In genomic region chr13:34609711-34610110, GRCm38 (mm10) we compare ENCODE assay signal across 13 mouse cellular contexts. TPM values are rescaled to one million over a fixed set of nuclear protein-coding genes. Genes with fewer than 3 reads are reported as not detected.
"Had no signal": no experiment of that assay in that cellular context is flagged by ENCODE, and none has a peak within 500 bp of the region (broad histone marks: within the 10 kb centered on the region; RNA-seq: fewer than 3 reads in every experiment).

No protein-coding gene starts in this region.

- ATAC-seq: liver, postnatal 0 days; midbrain, embryonic 13.5 days had no signal

- H3K9me3 ChIP-seq: limb, embryonic 15.5 days; liver, embryonic 13.5 days; lung, embryonic 15.5 days; midbrain, embryonic 13.5 days; neural tube, embryonic 15.5 days had no signal

- H3K9ac ChIP-seq: limb, embryonic 15.5 days; liver, embryonic 13.5 days; liver, postnatal 0 days; lung, embryonic 15.5 days; midbrain, embryonic 13.5 days; neural tube, embryonic 15.5 days had no signal

- DNase-seq: kidney, postnatal 25 days; liver, embryonic 13.5 days; liver, postnatal 0 days; right cerebral cortex, postnatal 4 days; spleen, adult 18-20 months; thymus, adult 18-20 months; thymus, postnatal 14 days had no signal

- H3K4me3 ChIP-seq: limb, embryonic 15.5 days; liver, embryonic 13.5 days; lung, embryonic 15.5 days; midbrain, embryonic 13.5 days; myocyte; neural tube, embryonic 15.5 days had no signal

- H3K36me3 ChIP-seq: limb, embryonic 15.5 days; liver, embryonic 13.5 days; lung, embryonic 15.5 days; midbrain, embryonic 13.5 days; neural tube, embryonic 15.5 days had no signal

- H3K27me3 ChIP-seq: limb, embryonic 15.5 days; liver, embryonic 13.5 days; lung, embryonic 15.5 days; midbrain, embryonic 13.5 days; neural tube, embryonic 15.5 days had no signal

- H3K4me2 ChIP-seq: limb, embryonic 15.5 days; liver, embryonic 13.5 days; lung, embryonic 15.5 days; midbrain, embryonic 13.5 days; neural tube, embryonic 15.5 days had no signal

- H3K4me1 ChIP-seq: limb, embryonic 15.5 days; liver, embryonic 13.5 days; lung, embryonic 15.5 days; neural tube, embryonic 15.5 days had no signal

- H3K27ac ChIP-seq: limb, embryonic 15.5 days; liver, embryonic 13.5 days; lung, embryonic 15.5 days; midbrain, embryonic 13.5 days; neural tube, embryonic 15.5 days had no signal

RNA-seq across cellular contexts. Expression of gene Pxdc1, which starts 43.6 kb away (rescaled TPM):
- total RNA-seq: megakaryocyte-erythroid progenitor cell, adult 5-6 weeks had no signal
